Mouse (Mus musculus): ENCODE data around the gene Tpi1.

DNA sequence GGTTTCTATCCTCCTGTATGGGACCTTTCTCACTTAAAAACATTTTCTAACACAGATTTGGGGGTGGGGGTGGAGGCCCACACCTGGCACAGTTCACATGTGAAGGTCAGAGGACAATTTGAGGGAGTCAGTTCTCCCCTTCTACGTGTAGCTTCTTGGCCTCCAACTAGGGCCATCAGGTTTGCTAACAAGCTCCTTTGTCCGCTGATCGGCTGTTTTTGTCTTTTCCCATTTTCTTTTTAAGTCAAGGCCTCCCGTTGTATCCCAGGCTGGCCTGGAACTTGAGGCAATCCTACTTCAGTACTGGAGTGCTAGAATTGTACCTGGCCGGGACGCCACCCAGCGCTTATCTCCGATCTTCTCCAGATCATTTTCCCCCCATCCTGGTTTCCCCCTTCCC lies 17.6 kb upstream of the Tpi1 start:
- TF ChIP-seq TAL1 (IDR thresholded peaks at IDR 0.05; ENCODE audit: low read length) (no peak), GATA1 (IDR thresholded peaks at IDR 0.05; ENCODE audit: low read length) (no peak)

Measured in erythroblast, embryonic 14.5 days (primary cell).